Mouse (Mus musculus): ENCODE data around the gene Grb2. TPM values are rescaled to one million over a fixed set of nuclear protein-coding genes. Genes with fewer than 3 reads are reported as not detected.

Grb2 gene
- polyA plus RNA-seq, 1 experiment from 2014 or later, result 184 TPM

- ATAC-seq (ENCODE audit: low FRiP score), result no peak
- no peaks in the 10 kb centered on the region for H3K9me3 ChIP-seq
- peaks cover 40% of the 10 kb centered on the region for H3K4me1 ChIP-seq (replicated peaks)
- H3K4me3 ChIP-seq, result peak overlapping the region; percentile 98
- H3K4me2 ChIP-seq, result peak overlapping the region; percentile 92
- H3K9ac ChIP-seq, result peak overlapping the region; percentile 98
- H3K27ac ChIP-seq, result peak overlapping the region; percentile 93
- peaks cover 48% of the 10 kb centered on the region for H3K36me3 ChIP-seq
- H3K27me3 ChIP-seq, result no peaks in the 10 kb centered on the region
- WGBS, result 7% methylated on average over 15 of the region's 15 CpGs
Measured at GRCm38 (mm10) chr11:115603128-115603475, 105.3 kb downstream of the Grb2 start.

- no peak for ATAC-seq (ENCODE audit: low FRiP score)
- Histone ChIP-seq H3K27ac (no peak overlapping the region), H3K4me1 (replicated peaks) (peaks cover 40% of the 10 kb centered on the region), H3K36me3 (peaks cover 42% of the 10 kb centered on the region), H3K9ac (no peak overlapping the region), H3K4me2 (no peak overlapping the region), H3K27me3 (no peaks in the 10 kb centered on the region), H3K9me3 (no peaks in the 10 kb centered on the region), H3K4me3 (no peak overlapping the region)
- 94% methylated on average over 4 of the region's 4 CpGs for WGBS
Measured at GRCm38 (mm10) chr11:115601174-115601573, 107.2 kb downstream of the Grb2 start.

GRCm38 (mm10) chr11:115600743-115601142 lies 107.7 kb downstream of the Grb2 start:
- Histone ChIP-seq H3K4me2 (no peak overlapping the region), H3K9me3 (no peaks in the 10 kb centered on the region), H3K4me1 (replicated peaks) (peaks cover 38% of the 10 kb centered on the region), H3K4me3 (no peak overlapping the region), H3K27me3 (no peaks in the 10 kb centered on the region), H3K27ac (no peak overlapping the region), H3K36me3 (peaks cover 42% of the 10 kb centered on the region), H3K9ac (no peak overlapping the region)
- WGBS, result 98% methylated on average over 15 of the region's 15 CpGs
- no peak for ATAC-seq (ENCODE audit: low FRiP score)

- WGBS, result 95% methylated on average over 7 of the region's 7 CpGs
- peaks cover 28% of the 10 kb centered on the region for H3K4me1 ChIP-seq (replicated peaks)
- H3K4me3 ChIP-seq, result no peak overlapping the region
- H3K9ac ChIP-seq, result no peak overlapping the region
- ATAC-seq (ENCODE audit: low FRiP score), result no peak
- H3K36me3 ChIP-seq, result peaks cover 48% of the 10 kb centered on the region
- H3K4me2 ChIP-seq, result no peak overlapping the region
- no peaks in the 10 kb centered on the region for H3K27me3 ChIP-seq
- no peaks in the 10 kb centered on the region for H3K9me3 ChIP-seq
- H3K27ac ChIP-seq, result no peak overlapping the region
Measured at GRCm38 (mm10) chr11:115599722-115600121, 108.7 kb downstream of the Grb2 start.

- Histone ChIP-seq H3K27ac (no peak overlapping the region), H3K9ac (no peak overlapping the region), H3K36me3 (peaks cover 61% of the 10 kb centered on the region), H3K4me1 (replicated peaks) (peaks cover 24% of the 10 kb centered on the region), H3K4me2 (no peak overlapping the region), H3K4me3 (no peak overlapping the region), H3K27me3 (no peaks in the 10 kb centered on the region), H3K9me3 (no peaks in the 10 kb centered on the region)
- no peak for ATAC-seq (ENCODE audit: low FRiP score)
- 95% methylated on average over 4 of the region's 4 CpGs for WGBS
Measured at GRCm38 (mm10) chr11:115598309-115598708, 110.1 kb downstream of the Grb2 start.

GRCm38 (mm10) chr11:115595209-115595608 lies 113.2 kb downstream of the Grb2 start:
- H3K4me1 ChIP-seq (replicated peaks), result no peaks in the 10 kb centered on the region
- no peak overlapping the region for H3K4me3 ChIP-seq
- H3K4me2 ChIP-seq, result no peak overlapping the region
- no peak overlapping the region for H3K9ac ChIP-seq
- H3K27ac ChIP-seq, result no peak overlapping the region
- no peaks in the 10 kb centered on the region for H3K27me3 ChIP-seq
- WGBS, result 98% methylated on average over 3 of the region's 3 CpGs
- no peaks in the 10 kb centered on the region for H3K9me3 ChIP-seq
- no peak for ATAC-seq (ENCODE audit: low FRiP score)
- H3K36me3 ChIP-seq, result peaks cover 83% of the 10 kb centered on the region

Other genes starting within 250 kb of the Grb2 start
- gene Slc16a5, start 246.1 kb downstream of the Grb2 start, polyA plus RNA-seq (2015; fragmentation: Nextera tagmentation; extraction: Ambion mirVana), result 0.19 TPM in 1 of 2 replicates, not detected in the other
- gene Armc7, start 232.9 kb downstream of the Grb2 start, polyA plus RNA-seq (2015; fragmentation: Nextera tagmentation; extraction: Ambion mirVana), result 16.9 and 18.0 TPM in 2 replicates
- gene Nt5c, start 216.7 kb downstream of the Grb2 start, polyA plus RNA-seq (2015; fragmentation: Nextera tagmentation; extraction: Ambion mirVana), result 104 and 105 TPM in 2 replicates
- gene Jpt1, start 194.2 kb downstream of the Grb2 start, polyA plus RNA-seq (2015; fragmentation: Nextera tagmentation; extraction: Ambion mirVana), result 1,452 and 1,454 TPM in 2 replicates
- gene Sumo2, start 172.3 kb downstream of the Grb2 start, polyA plus RNA-seq (2015; fragmentation: Nextera tagmentation; extraction: Ambion mirVana), result 1,174 and 1,182 TPM in 2 replicates
- 109 and 110 TPM in 2 replicates for gene Nup85, start 144.2 kb downstream of the Grb2 start, polyA plus RNA-seq (2015; fragmentation: Nextera tagmentation; extraction: Ambion mirVana)
- gene Mrps7, start 104.7 kb downstream of the Grb2 start, polyA plus RNA-seq (2015; fragmentation: Nextera tagmentation; extraction: Ambion mirVana), result 76.0 and 81.3 TPM in 2 replicates
- gene Gga3, start 104.5 kb downstream of the Grb2 start, polyA plus RNA-seq (2015; fragmentation: Nextera tagmentation; extraction: Ambion mirVana), result 33.6 and 35.6 TPM in 2 replicates
- 11.3 and 11.5 TPM in 2 replicates for gene Mif4gd, start 95.6 kb downstream of the Grb2 start, polyA plus RNA-seq (2015; fragmentation: Nextera tagmentation; extraction: Ambion mirVana)
- 35.6 and 41.1 TPM in 2 replicates for gene Slc25a19, start 80.3 kb downstream of the Grb2 start, polyA plus RNA-seq (2015; fragmentation: Nextera tagmentation; extraction: Ambion mirVana)
- gene Tmem94, start 56.8 kb upstream of the Grb2 start, polyA plus RNA-seq (2015; fragmentation: Nextera tagmentation; extraction: Ambion mirVana), result 30.9 TPM in 2 replicates
- gene Caskin2, start 105.0 kb upstream of the Grb2 start, polyA plus RNA-seq (2015; fragmentation: Nextera tagmentation; extraction: Ambion mirVana), result 11.6 and 11.8 TPM in 2 replicates
- gene Tsen54, start 106.1 kb upstream of the Grb2 start, polyA plus RNA-seq (2015; fragmentation: Nextera tagmentation; extraction: Ambion mirVana), result 24.5 and 25.4 TPM in 2 replicates
- 1.00 and 2.2 TPM in 2 replicates for gene Llgl2, start 115.5 kb upstream of the Grb2 start, polyA plus RNA-seq (2015; fragmentation: Nextera tagmentation; extraction: Ambion mirVana)
- not detected in 2 replicates for gene Myo15b, start 149.8 kb upstream of the Grb2 start, polyA plus RNA-seq (2015; fragmentation: Nextera tagmentation; extraction: Ambion mirVana)
- gene Smim5, start 191.4 kb upstream of the Grb2 start, polyA plus RNA-seq (2015; fragmentation: Nextera tagmentation; extraction: Ambion mirVana), result 2.0 and 2.7 TPM in 2 replicates
- gene Smim6, start 203.4 kb upstream of the Grb2 start, polyA plus RNA-seq (2015; fragmentation: Nextera tagmentation; extraction: Ambion mirVana), result 0.88 and 1.0 TPM in 2 replicates
- gene Sap30bp, start 224.7 kb upstream of the Grb2 start, polyA plus RNA-seq (2015; fragmentation: Nextera tagmentation; extraction: Ambion mirVana), result 49.9 and 55.3 TPM in 2 replicates
- gene Recql5, start 224.9 kb upstream of the Grb2 start, polyA plus RNA-seq (2015; fragmentation: Nextera tagmentation; extraction: Ambion mirVana), result 25.0 and 25.9 TPM in 2 replicates

Data from hindbrain, embryonic 13.5 days (tissue).